ENCODE assay signal across 8 mouse cellular contexts in the genomic region with DNA sequence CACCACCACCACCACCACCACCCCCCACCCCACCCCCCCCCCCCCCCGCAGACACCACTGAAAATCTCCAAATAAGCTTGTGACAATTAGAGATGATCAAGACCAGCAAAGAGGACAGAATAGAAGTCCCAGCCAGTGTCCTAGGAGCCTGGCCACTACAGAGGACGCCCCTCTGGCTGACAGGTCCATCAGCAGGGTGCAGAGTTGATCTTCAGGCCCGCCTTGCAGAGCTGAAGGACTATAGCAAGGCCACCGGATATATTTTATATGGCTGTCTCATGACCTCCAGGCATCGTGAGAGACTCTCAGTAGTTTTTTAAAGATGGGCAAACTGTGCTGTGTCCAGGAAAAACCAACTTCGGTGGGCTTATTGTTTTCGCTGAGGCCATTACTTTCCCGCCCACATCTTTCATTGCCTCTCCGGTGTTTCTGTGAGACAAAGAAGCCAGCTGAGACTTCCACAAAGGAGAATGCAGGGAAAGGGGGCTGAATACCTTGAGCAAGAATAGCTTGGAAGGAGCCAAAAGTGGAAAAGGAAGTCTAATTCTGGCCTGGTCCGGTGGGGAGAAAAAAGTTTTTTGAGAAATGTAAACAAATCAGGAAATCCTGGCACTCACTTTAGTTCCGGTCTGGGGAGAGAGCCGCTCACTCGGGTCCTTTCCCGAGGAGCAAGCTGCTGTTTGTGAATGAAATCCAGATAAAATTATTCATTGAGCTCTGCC.
DNase-seq lines count a peak whose midpoint lies in the region; ATAC-seq and TF ChIP-seq lines count a peak whose summit lies in the region.

No protein-coding gene starts in this region.

- no peak overlapping the region for H3K9ac ChIP-seq in midbrain, embryonic 15.5 days

- peak overlapping the region; percentile 83 for H3K27ac ChIP-seq in limb, embryonic 10.5 days
- no peak overlapping the region for H3K27ac ChIP-seq in midbrain, embryonic 15.5 days
- no peak overlapping the region for H3K27ac ChIP-seq in cerebellum, adult 2 months (ENCODE audit: insufficient read depth, low read length)
- H3K27ac ChIP-seq in thymus, adult 2 months (ENCODE audit: control insufficient read depth, insufficient read depth, low read length): no peak overlapping the region

- TF ChIP-seq POLR2A in cerebellum, adult 2 months (IDR thresholded peaks at IDR 0.05; ENCODE audit: borderline replicate concordance, insufficient read depth, low read length): no peak
- no peak for TF ChIP-seq POLR2A in thymus, adult 2 months (IDR thresholded peaks at IDR 0.05; ENCODE audit: control insufficient read depth, extremely low read depth, insufficient read depth, low read length, poor library complexity)

- WGBS in limb, embryonic 10.5 days: 18% methylated on average over 14 of the region's 14 CpGs
- WGBS in midbrain, embryonic 15.5 days: 4% methylated on average over 14 of the region's 14 CpGs
- 16% methylated on average over 14 of the region's 14 CpGs for WGBS in cerebellum, adult 2 months
- WGBS in thymus, adult 2 months: 46% methylated on average over 14 of the region's 14 CpGs

- no peaks in the 10 kb centered on the region for H3K9me3 ChIP-seq in limb, embryonic 10.5 days (replicated peaks)
- H3K9me3 ChIP-seq in midbrain, embryonic 15.5 days: no peaks in the 10 kb centered on the region

- peaks cover 58% of the 10 kb centered on the region for H3K4me1 ChIP-seq in limb, embryonic 10.5 days
- H3K4me1 ChIP-seq in midbrain, embryonic 15.5 days: peaks cover 36% of the 10 kb centered on the region
- H3K4me1 ChIP-seq in cerebellum, adult 2 months (ENCODE audit: control insufficient read depth, insufficient read depth, low read length): no peaks in the 10 kb centered on the region
- no peaks in the 10 kb centered on the region for H3K4me1 ChIP-seq in thymus, adult 2 months (replicated peaks; ENCODE audit: control insufficient read depth, insufficient read depth, low read length)

- TF ChIP-seq CTCF in cerebellum, adult 2 months (IDR thresholded peaks at IDR 0.05; ENCODE audit: borderline replicate concordance, insufficient read depth, low read depth, low read length): no peak
- TF ChIP-seq CTCF in thymus, adult 2 months (IDR thresholded peaks at IDR 0.05; ENCODE audit: borderline replicate concordance, control insufficient read depth, extremely low read depth, insufficient read depth, low read length, poor library complexity): no peak

- no peaks in the 10 kb centered on the region for H3K27me3 ChIP-seq in limb, embryonic 10.5 days (ENCODE audit: low read depth, poor library complexity, severe bottlenecking)
- no peaks in the 10 kb centered on the region for H3K27me3 ChIP-seq in midbrain, embryonic 15.5 days (replicated peaks)
- H3K27me3 ChIP-seq in cerebellum, adult 2 months (ENCODE audit: control insufficient read depth, insufficient read depth, low read length): no peaks in the 10 kb centered on the region
- H3K27me3 ChIP-seq in thymus, adult 2 months (ENCODE audit: control insufficient read depth, insufficient read depth, low read length): no peaks in the 10 kb centered on the region

- peak; percentile 57 for DNase-seq in adrenal gland, adult 2 months
- no peak for DNase-seq in adrenal gland, postnatal 25 days
- DNase-seq in heart, postnatal 36 days: peak; percentile 23 to 28
- DNase-seq in limb, embryonic 10.5 days (ENCODE audit: low spot score): peak; percentile 42
- no peak for DNase-seq in cerebellum, adult 2 months
- no peak for DNase-seq in thymus, adult 2 months
- DNase-seq in left cerebral cortex, adult 11 months (ENCODE audit: low spot score): no peak

- intact Hi-C loops in heart, postnatal 36 days (cut with DNase I): loop anchor here (5.0 to 10.0 kb wide), 3 partner anchors 113 to 470 kb away; partner anchors contain the start of gene Prdm1

- H3K4me2 ChIP-seq in midbrain, embryonic 15.5 days: peak overlapping the region; percentile 48

- no peaks in the 10 kb centered on the region for H3K36me3 ChIP-seq in limb, embryonic 10.5 days
- no peaks in the 10 kb centered on the region for H3K36me3 ChIP-seq in midbrain, embryonic 15.5 days (replicated peaks)
- H3K36me3 ChIP-seq in thymus, adult 2 months (ENCODE audit: control insufficient read depth, insufficient read depth, low read length): no peaks in the 10 kb centered on the region

- peak; percentile 29; the same call in 1 of the 2 replicates for ATAC-seq in midbrain, embryonic 15.5 days (replicated peaks)

- peak overlapping the region; percentile 28 for H3K4me3 ChIP-seq in limb, embryonic 10.5 days
- peak overlapping the region; percentile 20 for H3K4me3 ChIP-seq in midbrain, embryonic 15.5 days
- no peak overlapping the region for H3K4me3 ChIP-seq in cerebellum, adult 2 months (replicated peaks; ENCODE audit: insufficient read depth, low read depth, low read length)
- H3K4me3 ChIP-seq in thymus, adult 2 months (ENCODE audit: control insufficient read depth, insufficient read depth, low read length): no peak overlapping the region

Comparison
In these comparisons a context has a peak if more than half of its experiments do, and no peak if none do; other contexts are left out.
1. DNase-seq: peak in adrenal gland, adult 2 months (single experiment), heart, postnatal 36 days (2 of 2) and limb, embryonic 10.5 days (single experiment); none in adrenal gland, postnatal 25 days (single experiment), cerebellum, adult 2 months (0 of 2), thymus, adult 2 months (single experiment) and left cerebral cortex, adult 11 months (single experiment).
2. H3K4me3 ChIP-seq: peak in limb, embryonic 10.5 days (single experiment) and midbrain, embryonic 15.5 days (single experiment); none in cerebellum, adult 2 months (single experiment) and thymus, adult 2 months (single experiment).